Mouse (Mus musculus): ENCODE data around the gene Rnf150. TPM values are rescaled to one million over a fixed set of nuclear protein-coding genes. Genes with fewer than 3 reads are reported as not detected.

Gene Rnf150
- total RNA-seq, 2 experiments from 2014 or later: 15.5 to 17.9 TPM

Other genes starting within 250 kb of the Rnf150 start
- gene Zfp330, start 89.2 kb upstream of the Rnf150 start, total RNA-seq (2021): 10 to 100 TPM; 23.2 to 26.8 TPM